Mouse (Mus musculus): ENCODE data around the gene Edc3. TPM values are rescaled to one million over a fixed set of nuclear protein-coding genes. Genes with fewer than 3 reads are reported as not detected.
A peak's percentile ranks its signal among the peaks of the same experiment; 100 is the strongest.
"Not testable (repeated sequence)": the region's sequence is repeated elsewhere in the genome, so short reads cannot be mapped to it uniquely, and the experiment has no call there.

Gene Edc3
- polyA plus RNA-seq, 1 experiment from 2014 or later = 34.4 TPM

- peak; percentile 60 for ATAC-seq (replicated peaks; ENCODE audit: low FRiP score)
- H3K9ac ChIP-seq = peak overlapping the region; percentile 85
- peaks cover 17% of the 10 kb centered on the region for H3K36me3 ChIP-seq
- H3K4me1 ChIP-seq = peaks cover 15% of the 10 kb centered on the region
- 3% methylated on average over 35 of the region's 39 CpGs for WGBS
- H3K4me2 ChIP-seq = peak overlapping the region; percentile 79
- no peaks in the 10 kb centered on the region for H3K9me3 ChIP-seq (replicated peaks)
- H3K4me3 ChIP-seq (replicated peaks) = peak overlapping the region; percentile 93
- H3K27ac ChIP-seq = peak overlapping the region; percentile 93
- no peaks in the 10 kb centered on the region for H3K27me3 ChIP-seq
These were observed 457 bp downstream of the Edc3 start for GRCm38 (mm10) chr9:57708720-57709274.

GRCm38 (mm10) chr9:57710214-57710613 lies 1.9 kb downstream of the Edc3 start:
- ATAC-seq (replicated peaks; ENCODE audit: low FRiP score); H3K9ac ChIP-seq; H3K4me3 ChIP-seq (replicated peaks); H3K9me3 ChIP-seq (replicated peaks); H3K4me2 ChIP-seq; H3K27ac ChIP-seq; H3K27me3 ChIP-seq: not testable (repeated sequence)
- peaks cover 15% of the 10 kb centered on the region for H3K4me1 ChIP-seq
- 87% methylated on average over 5 of the region's 5 CpGs for WGBS
- peaks cover 31% of the 10 kb centered on the region for H3K36me3 ChIP-seq

- 73% methylated on average over 2 of the region's 2 CpGs for WGBS
- Histone ChIP-seq H3K4me1 (peaks cover 15% of the 10 kb centered on the region), H3K36me3 (peaks cover 51% of the 10 kb centered on the region), H3K9ac (no peak overlapping the region), H3K4me2 (no peak overlapping the region), H3K4me3 (replicated peaks) (no peak overlapping the region), H3K27me3 (no peaks in the 10 kb centered on the region), H3K27ac (no peak overlapping the region), H3K9me3 (replicated peaks) (no peaks in the 10 kb centered on the region)
- ATAC-seq (replicated peaks; ENCODE audit: low FRiP score) = no peak
These were observed 3.9 kb downstream of the Edc3 start for GRCm38 (mm10) chr9:57712194-57712593.

- ATAC-seq (replicated peaks; ENCODE audit: low FRiP score) = no peak
- Histone ChIP-seq H3K36me3 (peaks cover 93% of the 10 kb centered on the region), H3K9me3 (replicated peaks) (0 out of 2 replicates have a peak, but pooled peaks cover 2% of the 10 kb centered on the region), H3K9ac (no peak overlapping the region), H3K4me3 (replicated peaks) (no peak overlapping the region), H3K27me3 (no peaks in the 10 kb centered on the region), H3K27ac (no peak overlapping the region), H3K4me1 (no peaks in the 10 kb centered on the region), H3K4me2 (no peak overlapping the region)
- WGBS = 88% methylated on average over 7 of the region's 7 CpGs
These were observed 10.1 kb downstream of the Edc3 start for GRCm38 (mm10) chr9:57718408-57718807.

GRCm38 (mm10) chr9:57720736-57721135 lies 12.4 kb downstream of the Edc3 start:
- Histone ChIP-seq H3K9ac (no peak overlapping the region), H3K27ac (no peak overlapping the region), H3K4me3 (replicated peaks) (no peak overlapping the region), H3K27me3 (no peaks in the 10 kb centered on the region), H3K9me3 (replicated peaks) (0 out of 2 replicates have a peak, but pooled peaks cover 2% of the 10 kb centered on the region), H3K4me2 (no peak overlapping the region), H3K36me3 (peaks cover 83% of the 10 kb centered on the region), H3K4me1 (no peaks in the 10 kb centered on the region)
- no peak for ATAC-seq (replicated peaks; ENCODE audit: low FRiP score)
- WGBS = 93% methylated on average over 3 of the region's 3 CpGs

- peaks cover 82% of the 10 kb centered on the region for H3K36me3 ChIP-seq
- ATAC-seq (replicated peaks; ENCODE audit: low FRiP score) = no peak
- H3K4me3 ChIP-seq (replicated peaks) = no peak overlapping the region
- H3K9me3 ChIP-seq (replicated peaks) = 0 out of 2 replicates have a peak, but pooled peaks cover 2% of the 10 kb centered on the region
- no peaks in the 10 kb centered on the region for H3K27me3 ChIP-seq
- no peaks in the 10 kb centered on the region for H3K4me1 ChIP-seq
- H3K27ac ChIP-seq = no peak overlapping the region
- no peak overlapping the region for H3K9ac ChIP-seq
- no peak overlapping the region for H3K4me2 ChIP-seq
- 92% methylated on average over 1 of the region's 1 CpGs for WGBS
These were observed 14.0 kb downstream of the Edc3 start for GRCm38 (mm10) chr9:57722371-57722770.

- H3K4me3 ChIP-seq (replicated peaks) = no peak overlapping the region
- no peak overlapping the region for H3K9ac ChIP-seq
- H3K4me1 ChIP-seq = no peaks in the 10 kb centered on the region
- no peak for ATAC-seq (replicated peaks; ENCODE audit: low FRiP score)
- H3K4me2 ChIP-seq = no peak overlapping the region
- WGBS = 80% methylated on average over 5 of the region's 5 CpGs
- H3K36me3 ChIP-seq = peaks cover 83% of the 10 kb centered on the region
- H3K9me3 ChIP-seq (replicated peaks) = 0 out of 2 replicates have a peak, but pooled peaks cover 2% of the 10 kb centered on the region
- H3K27ac ChIP-seq = no peak overlapping the region
- H3K27me3 ChIP-seq = no peaks in the 10 kb centered on the region
These were observed 15.0 kb downstream of the Edc3 start for GRCm38 (mm10) chr9:57723315-57723715.

- H3K27ac ChIP-seq = no peak overlapping the region
- no peak overlapping the region for H3K4me2 ChIP-seq
- H3K4me3 ChIP-seq (replicated peaks) = no peak overlapping the region
- 0 out of 2 replicates have a peak, but pooled peaks cover 2% of the 10 kb centered on the region for H3K9me3 ChIP-seq (replicated peaks)
- no peak for ATAC-seq (replicated peaks; ENCODE audit: low FRiP score)
- 91% methylated on average over 5 of the region's 5 CpGs for WGBS
- H3K36me3 ChIP-seq = peaks cover 79% of the 10 kb centered on the region
- H3K9ac ChIP-seq = no peak overlapping the region
- H3K4me1 ChIP-seq = no peaks in the 10 kb centered on the region
- H3K27me3 ChIP-seq = no peaks in the 10 kb centered on the region
These were observed 15.5 kb downstream of the Edc3 start for GRCm38 (mm10) chr9:57723796-57724195.

- Histone ChIP-seq H3K36me3 (peaks cover 80% of the 10 kb centered on the region), H3K4me3 (replicated peaks) (no peak overlapping the region), H3K4me2 (no peak overlapping the region), H3K9ac (no peak overlapping the region), H3K4me1 (no peaks in the 10 kb centered on the region), H3K27ac (no peak overlapping the region), H3K27me3 (no peaks in the 10 kb centered on the region), H3K9me3 (replicated peaks) (0 out of 2 replicates have a peak, but pooled peaks cover 2% of the 10 kb centered on the region)
- WGBS = 96% methylated on average over 3 of the region's 3 CpGs
- no peak for ATAC-seq (replicated peaks; ENCODE audit: low FRiP score)
These were observed 16.4 kb downstream of the Edc3 start for GRCm38 (mm10) chr9:57724701-57725100.

GRCm38 (mm10) chr9:57728312-57728711 lies 20.0 kb downstream of the Edc3 start:
- no peak overlapping the region for H3K4me2 ChIP-seq
- H3K4me3 ChIP-seq (replicated peaks) = no peak overlapping the region
- no peaks in the 10 kb centered on the region for H3K9me3 ChIP-seq (replicated peaks)
- no peaks in the 10 kb centered on the region for H3K27me3 ChIP-seq
- H3K9ac ChIP-seq = no peak overlapping the region
- H3K36me3 ChIP-seq = peaks cover 67% of the 10 kb centered on the region
- 100% methylated on average over 1 of the region's 1 CpGs for WGBS
- H3K4me1 ChIP-seq = no peaks in the 10 kb centered on the region
- ATAC-seq (replicated peaks; ENCODE audit: low FRiP score) = no peak
- no peak overlapping the region for H3K27ac ChIP-seq

- Histone ChIP-seq H3K9me3 (replicated peaks) (no peaks in the 10 kb centered on the region), H3K4me2 (no peak overlapping the region), H3K27me3 (no peaks in the 10 kb centered on the region)
These were observed 25.3 kb downstream of the Edc3 start for GRCm38 (mm10) chr9:57733606-57734005.

GRCm38 (mm10) chr9:57739863-57740262 lies 31.5 kb downstream of the Edc3 start:
- Histone ChIP-seq H3K36me3 (peaks cover 62% of the 10 kb centered on the region), H3K4me3 (replicated peaks) (no peak overlapping the region), H3K4me1 (no peaks in the 10 kb centered on the region), H3K4me2 (no peak overlapping the region), H3K27me3 (no peaks in the 10 kb centered on the region), H3K27ac (no peak overlapping the region), H3K9me3 (replicated peaks) (no peaks in the 10 kb centered on the region), H3K9ac (no peak overlapping the region)
- WGBS = 92% methylated on average over 5 of the region's 5 CpGs
- ATAC-seq (replicated peaks; ENCODE audit: low FRiP score) = no peak

More at GRCm38 (mm10) chr9:57733606-57734005, 25.3 kb downstream of the Edc3 start:
- H3K36me3 ChIP-seq = peaks cover 49% of the 10 kb centered on the region
- H3K4me3 ChIP-seq (replicated peaks) = no peak overlapping the region
- WGBS = 92% methylated on average over 6 of the region's 6 CpGs
- no peak overlapping the region for H3K9ac ChIP-seq
- no peaks in the 10 kb centered on the region for H3K4me1 ChIP-seq
- no peak for ATAC-seq (replicated peaks; ENCODE audit: low FRiP score)
- H3K27ac ChIP-seq = no peak overlapping the region

Measured in kidney, embryonic 15.5 days (tissue).